Mouse (Mus musculus) brain, embryonic 14.5 days (tissue): Measurements from ENCODE around the gene Olfr640. TPM values are rescaled to one million over a fixed set of nuclear protein-coding genes. Genes with fewer than 3 reads are reported as not detected.

Experiments used
- DNase-seq: peaks from one replicate; pipeline ENCODE4 v3.0.0-alpha.2; 2011; ENCODE audit warnings: low read depth
- CTCF ChIP-seq: fragments of 200-500 bp; IDR thresholded peaks from 2 replicates; pipeline ENCODE4 v1.5.1; 2012; ENCODE audit warnings: inconsistent platforms, mild to moderate bottlenecking, moderate library complexity, borderline replicate concordance; ENCODE audit not compliant: insufficient read depth, insufficient read length; ENCODE audit errors: extremely low read depth
- POLR2A ChIP-seq: fragments of 200-500 bp; IDR thresholded peaks from 2 replicates; pipeline ENCODE4 v1.6.1; 2012; ENCODE audit warnings: mild to moderate bottlenecking, inconsistent platforms, borderline replicate concordance; ENCODE audit not compliant: poor library complexity, insufficient read depth, insufficient read length, severe bottlenecking; ENCODE audit errors: extremely low read depth
- polyA plus RNA-seq: library from polyadenylated mRNA; depleted of rRNA; stranded (reverse); fragments of >200 nt; gene quantifications from 2 replicates; pipeline ENCODE4 v1.2.3, GENCODE M21; 2012; rRNA removed

Olfr640 gene
- polyA plus RNA-seq, 1 experiment: not detected

DNA sequence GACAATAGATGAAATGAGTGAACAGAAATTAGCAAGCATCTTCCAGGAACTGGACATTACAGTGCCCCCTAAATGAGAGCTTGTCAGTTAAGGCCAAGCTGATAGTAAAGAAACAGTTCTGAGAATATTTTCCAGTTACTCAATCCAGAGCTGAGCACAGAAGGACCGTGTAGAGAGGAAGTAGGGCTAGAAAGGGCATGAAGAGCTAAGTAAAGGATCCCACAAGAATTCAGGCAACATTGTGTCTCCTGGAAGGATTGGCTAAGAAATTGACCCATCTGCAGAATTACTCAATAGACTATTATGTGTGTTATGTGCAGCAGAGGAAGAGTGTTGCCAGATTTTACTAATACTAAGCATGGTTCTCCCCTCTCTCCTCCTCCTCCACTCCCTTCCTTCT, 53.6 kb downstream of the Olfr640 start:
- no peak for DNase-seq
- no peak for TF ChIP-seq POLR2A
- TF ChIP-seq CTCF: no peak

DNA sequence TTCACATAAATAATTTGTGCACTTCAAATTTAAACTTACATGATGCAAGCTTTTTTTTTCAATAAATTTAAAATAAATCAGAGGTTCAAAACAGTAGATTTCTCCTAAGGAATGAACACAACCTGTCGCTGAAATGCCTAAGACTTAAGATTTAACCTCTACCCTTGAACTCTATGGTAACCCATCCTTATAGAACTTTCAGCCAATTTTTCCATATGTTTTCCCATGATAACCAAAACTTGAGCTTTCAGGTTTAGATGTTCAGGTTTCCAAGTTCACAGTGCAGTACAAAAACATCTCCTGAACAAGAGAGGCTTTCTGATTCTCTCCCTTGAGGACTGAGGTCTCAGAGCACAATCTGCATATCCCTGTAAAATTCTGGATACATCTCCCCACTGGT, 54.5 kb downstream of the Olfr640 start, which contains the start of gene Olfr635:
Gene Olfr635 (plus strand): TSS at position 301 of the 400 bp plus-strand sequence.
- no peak for DNase-seq

More for the DNA sequence above, 54.5 kb downstream of the Olfr640 start, which contains the start of gene Olfr635:
- TF ChIP-seq CTCF (no peak), POLR2A (no peak)

Other genes with a start within 250 kb of the Olfr640 start
- gene Olfr68, start 245.9 kb downstream of the Olfr640 start, polyA plus RNA-seq: not detected in 2 replicates
- gene Olfr67, start 233.8 kb downstream of the Olfr640 start, polyA plus RNA-seq: not detected in 2 replicates
- gene Hbb-bt, start 211.6 kb downstream of the Olfr640 start, polyA plus RNA-seq: 1,200 and 1,643 TPM in 2 replicates
- gene Hbb-bs, start 197.5 kb downstream of the Olfr640 start, polyA plus RNA-seq: 4,622 and 5,050 TPM in 2 replicates
- not detected in 2 replicates for gene Hbb-bh2, start 185.1 kb downstream of the Olfr640 start, polyA plus RNA-seq
- 4.5 and 6.0 TPM in 2 replicates for gene Hbb-bh1, start 182.4 kb downstream of the Olfr640 start, polyA plus RNA-seq
- 331 and 571 TPM in 2 replicates for gene Hbb-y, start 172.4 kb downstream of the Olfr640 start, polyA plus RNA-seq
- gene Olfr66, start 139.3 kb downstream of the Olfr640 start, polyA plus RNA-seq: not detected in 2 replicates
- gene Olfr64, start 131.1 kb downstream of the Olfr640 start, polyA plus RNA-seq: not detected in 2 replicates
- not detected in 2 replicates for gene Olfr65, start 122.1 kb downstream of the Olfr640 start, polyA plus RNA-seq
- not detected in 2 replicates for gene Olfr631, start 96.7 kb downstream of the Olfr640 start, polyA plus RNA-seq
- not detected in 2 replicates for gene Olfr632, start 91.2 kb downstream of the Olfr640 start, polyA plus RNA-seq
- not detected in 2 replicates for gene Olfr633, start 81.1 kb downstream of the Olfr640 start, polyA plus RNA-seq
- gene Olfr635, start 54.4 kb downstream of the Olfr640 start, polyA plus RNA-seq: not detected in 2 replicates
- not detected in 2 replicates for gene Olfr638, start 26.8 kb downstream of the Olfr640 start, polyA plus RNA-seq
- not detected in 2 replicates for gene Olfr639, start 8.3 kb downstream of the Olfr640 start, polyA plus RNA-seq
- not detected in 2 replicates for gene Olfr641, start 9.9 kb upstream of the Olfr640 start, polyA plus RNA-seq
- gene Olfr642, start 27.1 kb upstream of the Olfr640 start, polyA plus RNA-seq: not detected in 2 replicates
- gene 4930516K23Rik, start 35.9 kb upstream of the Olfr640 start, polyA plus RNA-seq: not detected in 2 replicates
- gene Olfr644, start 46.3 kb upstream of the Olfr640 start, polyA plus RNA-seq: not detected in 2 replicates
- not detected in 2 replicates for gene Olfr645, start 59.9 kb upstream of the Olfr640 start, polyA plus RNA-seq
- not detected in 2 replicates for gene Olfr646, start 79.3 kb upstream of the Olfr640 start, polyA plus RNA-seq
- not detected in 2 replicates for gene Ubqln5, start 104.3 kb upstream of the Olfr640 start, polyA plus RNA-seq
- gene Olfr643, start 111.8 kb upstream of the Olfr640 start, polyA plus RNA-seq: not detected in 2 replicates
- not detected in 2 replicates for gene Ubqln3, start 117.7 kb upstream of the Olfr640 start, polyA plus RNA-seq
- not detected in 2 replicates for gene Ubqlnl, start 125.0 kb upstream of the Olfr640 start, polyA plus RNA-seq
- not detected in 2 replicates for gene Olfm5, start 139.3 kb upstream of the Olfr640 start, polyA plus RNA-seq
- gene Olfr648, start 157.8 kb upstream of the Olfr640 start, polyA plus RNA-seq: 0.08 and 0.10 TPM in 2 replicates
- not detected in 2 replicates for gene Olfr649, start 170.4 kb upstream of the Olfr640 start, polyA plus RNA-seq
- 0.29 and 0.47 TPM in 2 replicates for gene Trim6, start 193.2 kb upstream of the Olfr640 start, polyA plus RNA-seq
- gene Trim34a, start 218.9 kb upstream of the Olfr640 start, polyA plus RNA-seq: 1.3 and 1.4 TPM in 2 replicates